Mouse (Mus musculus) MEL-GATA-1-ER (cell line): ENCODE data around the gene Plekhm1.

Experiments
- DNase-seq: peaks from one replicate; pipeline ENCODE4 v3.0.0-alpha.2; 2012; ENCODE audit warnings: low read depth; ENCODE audit errors: extremely low read depth

Gene Plekhm1

GRCm38 (mm10) chr11:103394604-103395003, 17.9 kb downstream of the Plekhm1 start:
- DNase-seq, result no peak

- DNase-seq, result no peak
These were observed 18.5 kb downstream of the Plekhm1 start for GRCm38 (mm10) chr11:103394025-103394424.

DNA sequence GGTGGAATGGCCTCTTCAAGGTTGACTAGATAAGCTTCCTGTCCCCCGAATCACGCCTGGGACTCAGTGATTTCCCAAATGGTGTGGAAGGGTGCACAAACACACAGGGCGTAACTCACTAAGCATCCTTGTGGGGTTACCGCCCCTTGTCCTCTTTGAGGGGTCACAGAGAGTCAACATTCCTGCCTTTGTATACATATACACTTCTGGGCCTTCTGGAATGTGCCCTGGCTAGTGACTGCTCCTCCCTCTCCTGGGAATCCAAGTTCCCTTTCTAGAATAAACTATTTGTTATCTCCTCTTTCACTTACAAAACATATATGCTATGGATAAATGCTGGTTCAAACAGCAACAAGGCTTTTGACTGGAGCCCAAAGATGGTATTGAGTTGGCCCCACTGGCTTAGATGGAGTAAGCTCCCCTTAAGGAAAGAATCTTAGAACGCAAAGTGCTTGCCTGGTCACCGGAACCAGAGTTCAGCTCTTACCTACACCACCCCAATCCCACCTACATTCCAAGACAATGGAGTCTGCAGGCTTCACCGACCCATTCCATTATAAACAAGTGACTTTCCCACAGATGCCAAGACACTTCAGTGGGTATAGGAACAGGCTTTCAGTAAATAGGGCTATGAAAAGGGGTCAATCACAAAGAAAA, 24.5 kb downstream of the Plekhm1 start:
- no peak for DNase-seq

- no peak for DNase-seq
These were observed 25.7 kb downstream of the Plekhm1 start for GRCm38 (mm10) chr11:103386827-103387226.

- peak; percentile 64 for DNase-seq
These were observed 30.4 kb downstream of the Plekhm1 start for GRCm38 (mm10) chr11:103381956-103382613.

- DNase-seq, result no peak
These were observed 31.0 kb downstream of the Plekhm1 start for GRCm38 (mm10) chr11:103381505-103381904.

GRCm38 (mm10) chr11:103380460-103380859, 32.0 kb downstream of the Plekhm1 start:
- no peak for DNase-seq

- DNase-seq, result no peak
These were observed 34.1 kb downstream of the Plekhm1 start for GRCm38 (mm10) chr11:103378341-103378740.

DNA sequence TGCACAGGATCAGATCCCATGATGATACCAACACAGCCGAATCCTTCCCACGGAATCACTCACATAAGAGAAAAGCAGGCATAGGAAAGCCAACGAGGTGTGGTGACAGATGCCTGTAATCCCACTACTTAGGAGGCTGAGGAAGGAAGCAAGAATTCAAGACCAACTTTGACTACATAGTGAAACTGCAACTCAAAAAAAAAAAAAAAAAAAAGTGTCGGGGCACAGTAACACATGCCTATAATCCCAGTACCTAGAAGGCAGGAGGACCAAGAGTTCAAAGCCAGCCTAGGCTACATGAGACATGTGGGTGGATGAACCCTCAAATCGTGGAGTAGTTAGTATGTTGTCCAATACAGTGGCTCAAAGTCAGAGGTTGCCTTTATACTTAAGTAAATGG, 36.7 kb downstream of the Plekhm1 start:
- DNase-seq, result no peak

DNA sequence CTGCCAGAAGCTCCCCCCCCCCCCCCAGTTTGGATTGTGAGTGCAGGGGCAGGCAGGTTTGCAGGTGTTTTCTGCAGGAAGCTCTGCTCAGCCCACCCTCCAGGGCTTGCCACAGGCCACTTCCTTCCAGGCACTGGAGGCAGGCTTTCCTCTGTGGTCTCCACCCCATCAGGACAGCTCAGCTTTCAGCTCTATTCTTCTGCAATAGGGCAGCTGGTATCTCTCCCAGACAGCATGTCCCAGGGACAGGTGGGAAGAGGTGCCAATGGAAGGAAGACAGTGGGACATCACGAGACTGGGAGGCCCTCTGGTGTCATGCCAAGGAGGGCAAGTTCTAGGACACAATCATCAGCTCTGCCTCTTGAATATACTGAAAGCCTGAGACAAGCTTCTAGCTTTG, 37.2 kb downstream of the Plekhm1 start:
- no peak for DNase-seq

DNA sequence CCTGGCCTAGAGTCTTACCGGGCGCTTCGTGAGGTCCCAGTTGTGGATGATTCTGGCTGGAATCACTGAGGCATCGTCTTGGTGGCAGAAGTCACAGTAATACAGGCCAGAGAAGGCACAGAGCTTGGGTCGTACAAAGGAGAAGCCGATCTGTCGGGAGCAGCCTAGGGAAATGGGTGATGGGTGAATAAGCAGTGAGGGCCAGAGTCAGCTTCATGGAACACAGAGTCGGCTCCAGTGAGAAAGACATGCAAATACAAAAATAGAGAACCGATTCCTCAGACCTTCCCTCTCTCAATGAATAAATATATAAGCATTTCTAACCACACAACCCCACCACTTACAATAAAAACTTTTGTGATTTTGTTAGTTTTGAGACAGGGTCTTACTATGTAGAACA, 38.6 kb downstream of the Plekhm1 start:
- no peak for DNase-seq

- no peak for DNase-seq
These were observed 39.9 kb downstream of the Plekhm1 start for GRCm38 (mm10) chr11:103372561-103372960.

DNA sequence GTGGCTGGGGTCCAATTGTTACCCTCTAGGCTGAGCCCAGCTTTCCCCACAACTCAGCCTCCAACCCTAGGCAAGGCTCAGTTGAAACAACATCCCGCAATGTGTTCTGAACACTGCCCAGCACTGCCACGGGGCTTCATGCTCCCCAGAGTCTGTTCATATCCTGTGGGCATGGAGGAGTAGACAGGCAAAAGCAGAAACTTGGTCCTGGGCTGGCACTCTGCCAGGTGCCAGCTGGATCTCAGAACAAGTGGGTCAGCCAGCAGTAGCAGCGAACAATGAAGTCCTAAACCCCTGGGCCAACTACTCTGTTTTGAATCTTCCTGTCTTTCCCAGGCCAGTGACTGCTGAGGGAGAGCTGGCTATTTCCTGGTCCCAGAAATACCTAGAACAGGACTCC, 40.4 kb downstream of the Plekhm1 start:
- no peak for DNase-seq

DNA sequence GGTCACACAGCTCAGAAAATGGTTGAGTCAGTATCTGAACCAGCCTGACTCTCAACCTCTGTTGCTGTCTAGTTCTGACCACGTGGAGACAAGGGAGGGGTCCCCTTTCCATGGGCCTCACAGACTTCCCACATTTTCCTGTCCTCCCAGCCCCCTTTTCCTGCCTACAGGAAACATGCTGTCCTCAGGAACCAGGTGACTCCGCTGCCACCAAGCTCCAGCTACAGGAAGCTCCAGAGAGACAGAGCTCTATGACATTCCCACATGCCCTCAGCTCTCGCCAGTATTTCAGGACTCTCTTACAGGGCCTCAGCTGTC, 41.3 kb downstream of the Plekhm1 start:
- no peak for DNase-seq

DNA sequence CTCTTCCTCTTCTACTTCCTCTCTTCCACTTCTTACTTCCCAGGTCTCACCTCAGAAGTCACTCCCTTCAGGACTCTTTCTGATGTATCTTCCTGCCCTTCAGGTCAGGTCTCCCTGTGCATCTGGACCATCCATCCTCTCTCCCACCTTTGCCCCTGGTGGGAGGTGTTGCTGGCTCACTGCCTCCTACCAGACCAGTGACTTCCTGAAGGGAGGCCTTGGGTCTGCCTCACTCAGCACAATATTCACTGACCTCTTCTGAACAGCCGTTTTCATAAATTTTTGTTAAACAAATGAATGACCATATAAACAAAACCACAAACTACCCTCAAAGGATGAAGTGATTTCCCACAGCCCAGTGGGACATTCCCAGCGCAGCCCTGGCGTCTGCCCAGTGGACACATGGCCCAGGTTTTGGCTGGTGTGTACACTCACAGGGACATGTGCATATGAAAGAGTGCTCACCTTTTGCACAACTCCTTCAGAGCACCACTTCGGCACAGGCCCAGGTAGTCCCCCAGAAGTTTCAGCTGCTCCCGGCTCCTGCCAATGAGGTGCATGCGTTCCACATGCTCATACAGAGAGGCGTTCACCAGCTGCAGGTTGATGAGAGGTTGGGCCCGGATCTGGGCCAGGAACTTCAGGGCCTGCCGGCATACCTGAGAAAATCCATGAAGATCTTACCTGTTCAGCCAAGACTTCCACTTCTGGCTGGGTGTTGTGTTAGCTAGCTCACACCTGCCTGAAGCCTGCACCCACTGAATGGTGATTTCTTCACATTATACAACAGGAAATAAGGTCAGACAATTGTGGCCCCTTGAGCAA, 41.9 kb downstream of the Plekhm1 start:
- no peak for DNase-seq

- no peak for DNase-seq
These were observed 47.0 kb downstream of the Plekhm1 start for GRCm38 (mm10) chr11:103365530-103365929.

- no peak for DNase-seq
These were observed 47.5 kb downstream of the Plekhm1 start for GRCm38 (mm10) chr11:103365022-103365421.

GRCm38 (mm10) chr11:103364335-103364734, 48.2 kb downstream of the Plekhm1 start:
- DNase-seq, result no peak

DNA sequence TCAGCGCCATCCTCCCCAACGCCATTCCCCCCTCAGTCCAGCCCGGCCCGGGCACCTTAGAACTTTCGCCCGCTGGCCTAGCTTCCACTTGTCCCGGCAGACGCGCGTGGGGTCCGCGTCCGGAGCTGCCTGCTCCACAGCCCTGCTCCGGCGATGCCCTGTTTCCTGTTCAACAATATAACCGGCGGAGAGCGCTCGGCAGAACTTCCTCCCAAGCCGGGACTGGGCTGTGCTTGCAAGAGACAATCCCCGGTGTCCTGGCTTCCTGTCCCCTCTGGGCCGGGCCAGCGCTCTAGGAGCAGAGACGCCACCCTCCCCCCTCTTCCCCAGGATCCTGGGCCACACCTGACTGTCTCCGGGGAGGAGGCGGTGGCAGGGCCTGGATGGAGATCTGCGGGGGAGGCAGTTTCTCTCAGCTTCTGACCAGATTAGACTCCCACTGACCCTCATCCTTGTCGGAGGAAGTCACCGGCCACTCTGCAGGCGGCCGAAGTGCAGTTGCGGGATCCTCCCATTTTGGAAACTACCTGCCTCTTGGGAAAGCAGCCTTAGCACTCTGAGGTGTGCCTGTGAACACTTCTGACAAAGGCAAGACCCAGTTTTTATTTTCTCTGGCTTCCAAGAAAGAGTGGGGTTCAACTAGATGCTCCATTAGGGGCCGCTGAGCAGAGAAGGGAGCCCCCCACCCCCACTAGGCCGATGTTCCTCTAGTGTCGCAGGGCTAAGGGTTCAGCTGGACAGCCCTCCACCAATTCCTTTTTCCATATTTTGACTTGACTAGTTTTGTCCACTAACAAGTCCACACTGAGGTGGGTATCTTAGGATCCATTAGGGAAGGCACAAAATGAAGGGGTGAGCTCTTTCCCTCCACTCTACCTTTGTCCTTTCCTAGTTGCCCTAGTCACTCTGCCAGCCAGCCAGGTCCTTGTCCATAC, 49.0 kb downstream of the Plekhm1 start, which contains the start of gene Arhgap27:
Gene Arhgap27 (minus strand): TSS at position 479 of the 935 bp plus-strand sequence.
- peak; percentile 53 for DNase-seq

- DNase-seq, result peak; percentile 27
These were observed 49.8 kb downstream of the Plekhm1 start for GRCm38 (mm10) chr11:103362521-103363181.

GRCm38 (mm10) chr11:103362054-103362432, 50.4 kb downstream of the Plekhm1 start:
- DNase-seq, result peak; percentile 82
